Mouse (Mus musculus) thymus, adult 2 months (tissue): ENCODE measurements at regions not wholly inside any gene's neighbourhood (a gene's known extent, or its start where the extent isn't known, plus 50 kb on each side); places are given as distances from the start of the nearest gene placed in this dataset.
A peak's percentile ranks its signal among the peaks of the same experiment; 100 is the strongest.

Experiments used
- DNase-seq: peaks from one replicate; pipeline ENCODE4 v3.0.0; 2021
- H3K27ac ChIP-seq: fragments of 200-500 bp; 2 replicates; pipeline ENCODE4 v1.5.1; 2012; ENCODE audit warnings: low read length, control low read depth; ENCODE audit not compliant: control insufficient read depth, insufficient read depth
- H3K27me3 ChIP-seq: fragments of 200-500 bp; 2 replicates; pipeline ENCODE4 v1.6.1; 2012; ENCODE audit warnings: mild to moderate bottlenecking, low read length, moderate library complexity, mixed read lengths; ENCODE audit not compliant: control insufficient read depth, insufficient read depth
- H3K36me3 ChIP-seq: fragments of 200-500 bp; 2 replicates; pipeline ENCODE4 v1.6.1; 2012; ENCODE audit warnings: mild to moderate bottlenecking, low read length, moderate library complexity; ENCODE audit not compliant: control insufficient read depth, insufficient read depth
- H3K4me1 ChIP-seq: fragments of 200-500 bp; replicated peaks from 2 replicates; pipeline ENCODE4 v1.6.1; 2012; ENCODE audit warnings: low read length; ENCODE audit not compliant: control insufficient read depth, insufficient read depth
- H3K4me3 ChIP-seq: fragments of 200-500 bp; 2 replicates; pipeline ENCODE4 v1.5.1; 2012; ENCODE audit warnings: mild to moderate bottlenecking, low read length, control low read depth, moderate library complexity; ENCODE audit not compliant: control insufficient read depth, insufficient read depth
- CTCF ChIP-seq: fragments of 200-500 bp; IDR thresholded peaks from 2 replicates; pipeline ENCODE4 v1.5.1; 2012; ENCODE audit warnings: mild to moderate bottlenecking, control low read depth, low read length, moderate library complexity, borderline replicate concordance; ENCODE audit not compliant: control insufficient read depth, poor library complexity, insufficient read depth; ENCODE audit errors: extremely low read depth
- POLR2A ChIP-seq: fragments of 200-500 bp; IDR thresholded peaks from 2 replicates; pipeline ENCODE4 v1.6.1; 2012; ENCODE audit warnings: mild to moderate bottlenecking, low read length, control low read depth, moderate library complexity; ENCODE audit not compliant: control insufficient read depth, poor library complexity, insufficient read depth; ENCODE audit errors: extremely low read depth
- WGBS: fragments of 180-500 bp; shearing (Covaris S2); methylation state at CpG from one replicate; pipeline ENCODE4 v1.1.7; 2018; 5-methylcytosine and 5-hydroxymethylcytosine counted together

DNA sequence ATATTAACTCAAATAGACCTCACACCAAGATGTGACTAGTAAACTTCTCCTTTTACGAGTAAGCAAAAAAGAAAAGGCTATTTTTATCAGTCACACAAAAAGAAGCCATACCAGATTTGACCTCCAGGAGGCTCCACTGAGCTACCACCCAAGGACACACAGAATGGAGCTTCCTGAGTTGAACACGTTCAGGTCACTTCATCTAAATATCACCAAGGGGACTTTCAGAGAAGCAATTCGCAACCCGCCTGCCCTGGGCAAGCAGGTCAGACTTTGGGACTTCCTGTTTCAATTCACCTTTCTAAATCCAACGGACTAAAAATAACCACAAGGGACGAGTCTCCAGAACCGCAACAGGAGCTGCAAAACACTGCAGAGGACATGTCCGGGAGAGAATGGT lies 281.5 kb downstream of the Dhx15 start:
- Histone ChIP-seq H3K4me3 (no peak overlapping the region), H3K27ac (no peak overlapping the region), H3K4me1 (no peaks in the 10 kb centered on the region), H3K27me3 (no peaks in the 10 kb centered on the region), H3K36me3 (no peaks in the 10 kb centered on the region)
- WGBS: 12% methylated on average over 8 of the region's 8 CpGs
- DNase-seq: peak; percentile 3
- TF ChIP-seq CTCF: no peak
- TF ChIP-seq POLR2A: no peak

GRCm38 (mm10) chr5:51906315-51907109 lies 283.8 kb downstream of the Dhx15 start:
- 95% methylated on average over 9 of the region's 9 CpGs for WGBS
- DNase-seq: no peak
- TF ChIP-seq CTCF (no peak), POLR2A (no peak)
- no peaks in the 10 kb centered on the region for H3K4me1 ChIP-seq
- no peaks in the 10 kb centered on the region for H3K36me3 ChIP-seq
- no peak overlapping the region for H3K4me3 ChIP-seq
- H3K27ac ChIP-seq: no peak overlapping the region
- no peaks in the 10 kb centered on the region for H3K27me3 ChIP-seq

DNA sequence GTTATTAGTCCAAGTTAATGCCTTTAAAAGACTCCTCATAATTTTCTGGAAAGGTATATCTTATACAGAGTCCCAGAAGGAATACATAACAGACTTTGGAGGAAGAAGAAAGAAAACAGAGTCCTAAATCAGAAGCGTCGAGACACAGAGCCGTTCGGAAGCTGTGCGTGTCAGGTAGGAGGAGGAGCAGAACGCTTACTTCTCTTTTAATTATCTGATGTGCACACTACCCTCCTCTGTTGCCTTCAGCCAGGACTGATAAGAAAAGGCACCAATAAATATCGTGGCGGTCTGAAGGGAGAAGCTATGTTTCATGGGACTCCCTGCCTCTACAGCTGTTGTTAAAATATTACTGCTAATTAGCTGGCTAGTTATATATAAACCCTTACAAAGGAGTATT lies 296.2 kb downstream of the Dhx15 start:
- Histone ChIP-seq H3K27me3 (no peaks in the 10 kb centered on the region), H3K4me1 (no peaks in the 10 kb centered on the region), H3K4me3 (no peak overlapping the region), H3K36me3 (no peaks in the 10 kb centered on the region), H3K27ac (no peak overlapping the region)
- 58% methylated on average over 8 of the region's 8 CpGs for WGBS
- no peak for TF ChIP-seq POLR2A
- no peak for TF ChIP-seq CTCF
- no peak for DNase-seq

DNA sequence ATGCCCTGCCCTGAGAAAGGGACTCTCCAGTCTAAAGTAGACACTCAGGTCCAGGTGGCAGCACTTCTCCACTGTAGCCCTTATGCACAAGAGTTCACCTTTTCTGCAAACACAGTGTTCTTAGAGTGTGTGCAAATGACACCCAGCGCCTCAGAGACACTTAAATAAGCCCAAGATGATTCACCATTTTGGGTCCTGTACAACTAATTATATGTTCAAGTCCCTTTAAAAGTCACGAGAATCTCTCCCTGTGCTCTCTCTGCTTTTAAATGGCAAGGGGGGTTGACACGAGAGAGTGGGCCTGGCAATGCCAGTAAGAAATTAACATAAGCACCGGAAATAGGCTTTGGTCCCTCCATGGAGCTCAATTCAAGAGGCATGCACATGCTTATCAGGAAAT lies 299.0 kb downstream of the Dhx15 start:
- no peaks in the 10 kb centered on the region for H3K36me3 ChIP-seq
- no peak overlapping the region for H3K27ac ChIP-seq
- WGBS: 94% methylated on average over 4 of the region's 4 CpGs
- TF ChIP-seq POLR2A (no peak), CTCF (no peak)
- DNase-seq: no peak
- H3K27me3 ChIP-seq: no peaks in the 10 kb centered on the region
- no peak overlapping the region for H3K4me3 ChIP-seq
- H3K4me1 ChIP-seq: no peaks in the 10 kb centered on the region

DNA sequence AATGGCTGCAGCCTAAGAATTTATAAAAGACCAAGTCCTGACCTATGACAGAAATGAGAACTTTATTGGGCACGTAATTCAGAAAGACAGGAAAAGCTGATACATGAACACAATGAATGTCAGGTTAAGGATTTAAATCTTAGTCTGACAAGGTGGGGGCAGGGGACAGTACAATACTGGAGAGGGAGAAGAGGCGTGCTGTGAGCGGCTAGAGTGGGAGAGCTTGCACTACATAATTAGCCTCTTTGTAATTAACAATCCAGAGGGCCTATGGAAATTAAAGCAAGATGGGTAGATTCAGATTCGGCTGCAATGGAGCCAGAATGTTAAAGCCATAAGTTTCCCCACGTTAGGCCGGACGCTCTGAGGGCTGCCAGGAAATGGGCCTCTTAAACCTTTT lies 301.9 kb downstream of the Dhx15 start:
- Histone ChIP-seq H3K27me3 (no peaks in the 10 kb centered on the region), H3K36me3 (no peaks in the 10 kb centered on the region), H3K4me3 (no peak overlapping the region), H3K4me1 (no peaks in the 10 kb centered on the region), H3K27ac (no peak overlapping the region)
- DNase-seq: no peak
- WGBS: 92% methylated on average over 7 of the region's 7 CpGs
- no peak for TF ChIP-seq POLR2A
- no peak for TF ChIP-seq CTCF

GRCm38 (mm10) chr5:51882594-51882993 lies 307.7 kb downstream of the Dhx15 start:
- DNase-seq: no peak
- Histone ChIP-seq H3K27ac (no peak overlapping the region), H3K4me3 (no peak overlapping the region), H3K4me1 (no peaks in the 10 kb centered on the region), H3K36me3 (no peaks in the 10 kb centered on the region), H3K27me3 (no peaks in the 10 kb centered on the region)
- 73% methylated on average over 4 of the region's 4 CpGs for WGBS
- TF ChIP-seq CTCF (no peak), POLR2A (no peak)

- no peaks in the 10 kb centered on the region for H3K4me1 ChIP-seq
- no peak overlapping the region for H3K4me3 ChIP-seq
- TF ChIP-seq CTCF (no peak), POLR2A (no peak)
- WGBS: 73% methylated on average over 3 of the region's 3 CpGs
- H3K36me3 ChIP-seq: no peaks in the 10 kb centered on the region
- no peak for DNase-seq
- no peaks in the 10 kb centered on the region for H3K27me3 ChIP-seq
- H3K27ac ChIP-seq: no peak overlapping the region
Observed at GRCm38 (mm10) chr5:51882173-51882572, 308.1 kb downstream of the Dhx15 start.
